Mouse (Mus musculus) lung, embryonic 15.5 days (tissue): Measurements from ENCODE around the gene Yap1. TPM values are rescaled to one million over a fixed set of nuclear protein-coding genes. Genes with fewer than 3 reads are reported as not detected.
A peak's percentile ranks its signal among the peaks of the same experiment; 100 is the strongest.
"Not testable (repeated sequence)": the region's sequence is repeated elsewhere in the genome, so short reads cannot be mapped to it uniquely, and the experiment has no call there.

Experiments used
- ATAC-seq: fragments of 200-750 bp; cut with Nextera tagmentation; 2 replicates; pipeline ENCODE4 v1.8.0; 2017; ENCODE audit warnings: moderate number of reproducible peaks, borderline replicate concordance; ENCODE audit not compliant: low FRiP score, low TSS enrichment; ENCODE audit errors: extremely low read depth
- H3K27ac ChIP-seq: fragments of 300-500 bp; sonication (generic); 2 replicates; pipeline ENCODE4 v1.5.1; 2015; ENCODE audit warnings: moderate library complexity, mild to moderate bottlenecking, inconsistent platforms
- H3K27me3 ChIP-seq: fragments of 300-500 bp; sonication (generic); 2 replicates; pipeline ENCODE4 v1.6.1; 2015; ENCODE audit warnings: inconsistent platforms
- H3K36me3 ChIP-seq: fragments of 300-500 bp; sonication (generic); 2 replicates; pipeline ENCODE4 v1.6.1; 2015; ENCODE audit warnings: inconsistent platforms
- H3K4me1 ChIP-seq: fragments of 300-500 bp; sonication (generic); 2 replicates; pipeline ENCODE4 v1.6.1; 2015; ENCODE audit warnings: inconsistent platforms
- H3K4me2 ChIP-seq: fragments of 300-500 bp; sonication (generic); 2 replicates; pipeline ENCODE4 v1.6.1; 2015; ENCODE audit warnings: inconsistent platforms, mild to moderate bottlenecking, moderate library complexity
- H3K4me3 ChIP-seq: fragments of 300-500 bp; sonication (generic); 2 replicates; pipeline ENCODE4 v1.5.1; 2015; ENCODE audit warnings: mild to moderate bottlenecking, inconsistent platforms
- H3K9ac ChIP-seq: fragments of 300-500 bp; sonication (generic); 2 replicates; pipeline ENCODE4 v1.6.1; 2015; ENCODE audit warnings: inconsistent platforms
- H3K9me3 ChIP-seq: fragments of 300-500 bp; sonication (generic); 2 replicates; pipeline ENCODE4 v1.6.1; 2016; ENCODE audit warnings: inconsistent platforms
- WGBS: fragments of 180-500 bp; shearing (Covaris S2); methylation state at CpG from one replicate; pipeline ENCODE4 v1.1.7; 2015; 5-methylcytosine and 5-hydroxymethylcytosine counted together
- polyA plus RNA-seq: library from polyadenylated mRNA; unstranded; fragments of >200 nt; fragmentation: Nextera tagmentation; extraction: Ambion mirVana; gene quantifications from 2 replicates; pipeline ENCODE4 v1.2.1, GENCODE M21; 2015

Gene Yap1
- polyA plus RNA-seq, 1 experiment from 2014 or later: 34.9 TPM

GRCm38 (mm10) chr9:7907351-7907985 lies 96.9 kb downstream of the Yap1 start:
- no peak for ATAC-seq
- Histone ChIP-seq H3K4me2 (no peak overlapping the region), H3K4me3 (no peak overlapping the region), H3K27ac (no peak overlapping the region), H3K9ac (no peak overlapping the region), H3K36me3 (no peaks in the 10 kb centered on the region), H3K4me1 (peaks cover 8% of the 10 kb centered on the region; the same call in 1 of the 2 replicates), H3K27me3 (no peaks in the 10 kb centered on the region), H3K9me3 (no peaks in the 10 kb centered on the region)
- 77% methylated on average over 2 of the region's 2 CpGs for WGBS

GRCm38 (mm10) chr9:7906564-7906963 lies 97.8 kb downstream of the Yap1 start:
- Histone ChIP-seq H3K9me3 (no peaks in the 10 kb centered on the region), H3K9ac (no peak overlapping the region), H3K27ac (no peak overlapping the region), H3K27me3 (no peaks in the 10 kb centered on the region), H3K4me3 (no peak overlapping the region), H3K4me2 (no peak overlapping the region), H3K4me1 (peaks cover 8% of the 10 kb centered on the region; the same call in 1 of the 2 replicates), H3K36me3 (no peaks in the 10 kb centered on the region)
- 46% methylated on average over 1 of the region's 1 CpGs for WGBS
- ATAC-seq: no peak

GRCm38 (mm10) chr9:7903825-7904224 lies 100.6 kb downstream of the Yap1 start:
- WGBS: 50% methylated on average over 5 of the region's 5 CpGs
- Histone ChIP-seq H3K4me3 (no peak overlapping the region), H3K36me3 (no peaks in the 10 kb centered on the region), H3K4me2 (no peak overlapping the region), H3K9ac (no peak overlapping the region), H3K27me3 (no peaks in the 10 kb centered on the region), H3K27ac (peak overlapping the region; percentile 63), H3K4me1 (peaks cover 8% of the 10 kb centered on the region; the same call in 1 of the 2 replicates), H3K9me3 (no peaks in the 10 kb centered on the region)
- no peak for ATAC-seq

- Histone ChIP-seq H3K9ac (no peak overlapping the region), H3K27ac (peak overlapping the region; percentile 63), H3K4me1 (peaks cover 8% of the 10 kb centered on the region; the same call in 1 of the 2 replicates), H3K4me3 (no peak overlapping the region), H3K9me3 (no peaks in the 10 kb centered on the region), H3K27me3 (no peaks in the 10 kb centered on the region), H3K36me3 (no peaks in the 10 kb centered on the region), H3K4me2 (no peak overlapping the region)
- ATAC-seq: no peak
- 54% methylated on average over 2 of the region's 2 CpGs for WGBS
Measured at GRCm38 (mm10) chr9:7903262-7903661, 101.1 kb downstream of the Yap1 start.

GRCm38 (mm10) chr9:7902311-7902710 lies 102.1 kb downstream of the Yap1 start:
- no peak overlapping the region for H3K9ac ChIP-seq
- ATAC-seq: peak; percentile 78
- 26% methylated on average over 7 of the region's 7 CpGs for WGBS
- H3K27me3 ChIP-seq: no peaks in the 10 kb centered on the region
- H3K4me3 ChIP-seq: no peak overlapping the region
- no peak overlapping the region for H3K4me2 ChIP-seq
- H3K9me3 ChIP-seq: no peaks in the 10 kb centered on the region
- H3K4me1 ChIP-seq: peaks cover 8% of the 10 kb centered on the region; the same call in 1 of the 2 replicates
- no peaks in the 10 kb centered on the region for H3K36me3 ChIP-seq
- peak overlapping the region; percentile 63 for H3K27ac ChIP-seq

- no peak for ATAC-seq
- no peak overlapping the region for H3K27ac ChIP-seq
- no peak overlapping the region for H3K4me2 ChIP-seq
- H3K27me3 ChIP-seq: no peaks in the 10 kb centered on the region
- no peak overlapping the region for H3K9ac ChIP-seq
- H3K36me3 ChIP-seq: no peaks in the 10 kb centered on the region
- WGBS: 87% methylated on average over 8 of the region's 8 CpGs
- no peaks in the 10 kb centered on the region for H3K9me3 ChIP-seq
- no peak overlapping the region for H3K4me3 ChIP-seq
- peaks cover 8% of the 10 kb centered on the region; the same call in 1 of the 2 replicates for H3K4me1 ChIP-seq
Measured at GRCm38 (mm10) chr9:7900965-7901364, 103.4 kb downstream of the Yap1 start.

GRCm38 (mm10) chr9:7897502-7897901 lies 106.9 kb downstream of the Yap1 start:
- H3K27me3 ChIP-seq: no peaks in the 10 kb centered on the region
- H3K4me3 ChIP-seq: no peak overlapping the region
- no peaks in the 10 kb centered on the region for H3K36me3 ChIP-seq
- no peaks in the 10 kb centered on the region for H3K9me3 ChIP-seq
- no peak overlapping the region for H3K27ac ChIP-seq
- no peak for ATAC-seq
- H3K4me2 ChIP-seq: no peak overlapping the region
- no peaks in the 10 kb centered on the region for H3K4me1 ChIP-seq
- 5% methylated on average over 3 of the region's 3 CpGs for WGBS
- no peak overlapping the region for H3K9ac ChIP-seq

- not testable (repeated sequence) for H3K36me3 ChIP-seq, H3K4me1 ChIP-seq, H3K9ac ChIP-seq, H3K4me3 ChIP-seq, H3K4me2 ChIP-seq, H3K27me3 ChIP-seq, ATAC-seq, H3K27ac ChIP-seq, H3K9me3 ChIP-seq
- 86% methylated on average over 1 of the region's 1 CpGs for WGBS
Measured at GRCm38 (mm10) chr9:7891796-7892195, 112.6 kb downstream of the Yap1 start.

GRCm38 (mm10) chr9:7891177-7891576 lies 113.2 kb downstream of the Yap1 start:
- H3K4me1 ChIP-seq: no peaks in the 10 kb centered on the region
- WGBS: 35% methylated on average over 1 of the region's 1 CpGs
- no peak overlapping the region for H3K4me3 ChIP-seq
- H3K27me3 ChIP-seq: no peaks in the 10 kb centered on the region
- no peak overlapping the region for H3K9ac ChIP-seq
- H3K27ac ChIP-seq: no peak overlapping the region
- H3K9me3 ChIP-seq: no peaks in the 10 kb centered on the region
- ATAC-seq: no peak
- no peaks in the 10 kb centered on the region for H3K36me3 ChIP-seq
- no peak overlapping the region for H3K4me2 ChIP-seq

- Histone ChIP-seq H3K4me3 (no peak overlapping the region), H3K9ac (no peak overlapping the region), H3K36me3 (no peaks in the 10 kb centered on the region), H3K4me2 (no peak overlapping the region), H3K27me3 (no peaks in the 10 kb centered on the region), H3K27ac (no peak overlapping the region), H3K4me1 (no peaks in the 10 kb centered on the region), H3K9me3 (no peaks in the 10 kb centered on the region)
- 95% methylated on average over 3 of the region's 3 CpGs for WGBS
- ATAC-seq: no peak
Measured at GRCm38 (mm10) chr9:7884346-7884745, 120.0 kb downstream of the Yap1 start.

- 96% methylated on average over 1 of the region's 1 CpGs for WGBS
- Histone ChIP-seq H3K27me3 (no peaks in the 10 kb centered on the region), H3K9me3 (no peaks in the 10 kb centered on the region), H3K4me2 (no peak overlapping the region), H3K27ac (no peak overlapping the region), H3K36me3 (no peaks in the 10 kb centered on the region), H3K4me3 (no peak overlapping the region), H3K9ac (no peak overlapping the region), H3K4me1 (no peaks in the 10 kb centered on the region)
- no peak for ATAC-seq
Measured at GRCm38 (mm10) chr9:7882304-7882865, 122.0 kb downstream of the Yap1 start.
